Mouse (Mus musculus): ENCODE data around the gene Idi2. TPM values are rescaled to one million over a fixed set of nuclear protein-coding genes. Genes with fewer than 3 reads are reported as not detected.
"Not testable (repeated sequence)": the region's sequence is repeated elsewhere in the genome, so short reads cannot be mapped to it uniquely, and the experiment has no call there.

The Idi2 gene
- total RNA-seq (2021), result not detected

GRCm38 (mm10) chr13:8952563-8952962 is at the start of gene Idi2:
Gene Idi2, plus strand, starts transcription at chr13:8952863.
- not testable (repeated sequence) for DNase-seq (ENCODE audit: extremely low spot score in 1 of 2, low spot score in 1 of 2)

- not testable (repeated sequence) for DNase-seq (ENCODE audit: extremely low spot score in 1 of 2, low spot score in 1 of 2)
Observed at GRCm38 (mm10) chr13:8905986-8906385, 46.7 kb upstream of the Idi2 start.

- DNase-seq (ENCODE audit: extremely low spot score in 1 of 2, low spot score in 1 of 2), result not testable (repeated sequence)
Observed at GRCm38 (mm10) chr13:8913890-8914289, 38.8 kb upstream of the Idi2 start.

- no peak for DNase-seq (ENCODE audit: extremely low spot score in 1 of 2, low spot score in 1 of 2)
Observed at GRCm38 (mm10) chr13:8933499-8933898, 19.2 kb upstream of the Idi2 start.

- not testable (repeated sequence) for DNase-seq (ENCODE audit: extremely low spot score in 1 of 2, low spot score in 1 of 2)
Observed at GRCm38 (mm10) chr13:8937611-8938140, 15.0 kb upstream of the Idi2 start.

GRCm38 (mm10) chr13:8941110-8941509 is 11.6 kb upstream of the Idi2 start:
- not testable (repeated sequence) for DNase-seq (ENCODE audit: extremely low spot score in 1 of 2, low spot score in 1 of 2)

- DNase-seq (ENCODE audit: extremely low spot score in 1 of 2, low spot score in 1 of 2), result not testable (repeated sequence)
Observed at GRCm38 (mm10) chr13:8941701-8942100, 11.0 kb upstream of the Idi2 start.

GRCm38 (mm10) chr13:8943828-8944227 is 8.8 kb upstream of the Idi2 start:
- not testable (repeated sequence) for DNase-seq (ENCODE audit: extremely low spot score in 1 of 2, low spot score in 1 of 2)

GRCm38 (mm10) chr13:8948131-8948530 is 4.5 kb upstream of the Idi2 start, which contains the start of gene Gm9745:
Gene Gm9745, minus strand, starts transcription at chr13:8948231.
- DNase-seq (ENCODE audit: extremely low spot score in 1 of 2, low spot score in 1 of 2), result not testable (repeated sequence)

GRCm38 (mm10) chr13:8955127-8955526 is 2.5 kb downstream of the Idi2 start:
- not testable (repeated sequence) for DNase-seq (ENCODE audit: extremely low spot score in 1 of 2, low spot score in 1 of 2)

- not testable (repeated sequence) for DNase-seq (ENCODE audit: extremely low spot score in 1 of 2, low spot score in 1 of 2)
Observed at GRCm38 (mm10) chr13:8956873-8957272, 4.2 kb downstream of the Idi2 start.

GRCm38 (mm10) chr13:8959058-8959457 is 6.4 kb downstream of the Idi2 start:
- not testable (repeated sequence) for DNase-seq (ENCODE audit: extremely low spot score in 1 of 2, low spot score in 1 of 2)

- not testable (repeated sequence) for DNase-seq (ENCODE audit: extremely low spot score in 1 of 2, low spot score in 1 of 2)
Observed at GRCm38 (mm10) chr13:8959554-8959953, 6.9 kb downstream of the Idi2 start.

GRCm38 (mm10) chr13:8961128-8961888 is 8.6 kb downstream of the Idi2 start:
- not testable (repeated sequence) for DNase-seq (ENCODE audit: extremely low spot score in 1 of 2, low spot score in 1 of 2)

- DNase-seq (ENCODE audit: extremely low spot score in 1 of 2, low spot score in 1 of 2), result not testable (repeated sequence)
Observed at GRCm38 (mm10) chr13:8962266-8962665, 9.6 kb downstream of the Idi2 start.

- no peak for DNase-seq (ENCODE audit: extremely low spot score in 1 of 2, low spot score in 1 of 2)
Observed at GRCm38 (mm10) chr13:8965224-8965623, 12.6 kb downstream of the Idi2 start.

- DNase-seq (ENCODE audit: extremely low spot score in 1 of 2, low spot score in 1 of 2), result no peak
Observed at GRCm38 (mm10) chr13:8967742-8968141, 15.1 kb downstream of the Idi2 start.

- DNase-seq (ENCODE audit: extremely low spot score in 1 of 2, low spot score in 1 of 2), result no peak
Observed at GRCm38 (mm10) chr13:8972369-8972768, 19.7 kb downstream of the Idi2 start.

- no peak for DNase-seq (ENCODE audit: extremely low spot score in 1 of 2, low spot score in 1 of 2)
Observed at GRCm38 (mm10) chr13:8972972-8973371, 20.3 kb downstream of the Idi2 start.

GRCm38 (mm10) chr13:8992231-8992630 is 39.6 kb downstream of the Idi2 start:
- no peak for DNase-seq (ENCODE audit: extremely low spot score in 1 of 2, low spot score in 1 of 2)

GRCm38 (mm10) chr13:8995159-8995989 is 42.7 kb downstream of the Idi2 start:
- DNase-seq (ENCODE audit: extremely low spot score in 1 of 2, low spot score in 1 of 2), result no peak

All from layer of hippocampus, postnatal 25 days (tissue).